Mouse (Mus musculus) ES-Bruce4 (cell line): ENCODE measurements around the gene Tmprss9. TPM values are rescaled to one million over a fixed set of nuclear protein-coding genes. Genes with fewer than 3 reads are reported as not detected.

Experiments
- H3K27ac ChIP-seq: 2 replicates; pipeline ENCODE4 v1.5.1; 2012; ENCODE audit warnings: low read length, inconsistent platforms; ENCODE audit not compliant: insufficient read depth
- H3K27me3 ChIP-seq: 2 replicates; pipeline ENCODE4 v1.6.1; 2012; ENCODE audit warnings: mild to moderate bottlenecking, low read length, inconsistent platforms; ENCODE audit not compliant: control insufficient read depth, poor library complexity, insufficient read depth, severe bottlenecking
- H3K36me3 ChIP-seq: 2 replicates; pipeline ENCODE4 v1.6.1; 2012; ENCODE audit warnings: inconsistent platforms, mild to moderate bottlenecking, low read length, moderate library complexity; ENCODE audit not compliant: control insufficient read depth, poor library complexity, insufficient read depth, severe bottlenecking
- H3K4me1 ChIP-seq: one replicate; pipeline ENCODE4 v1.8.1; 2011; ENCODE audit warnings: low read length; ENCODE audit not compliant: control insufficient read depth, insufficient read depth
- H3K4me3 ChIP-seq: 2 replicates; pipeline ENCODE4 v1.5.1; 2011; ENCODE audit warnings: low read depth, mild to moderate bottlenecking, low read length
- H3K9ac ChIP-seq: 2 replicates; pipeline ENCODE4 v1.6.1; 2012; ENCODE audit warnings: low read depth, mild to moderate bottlenecking, inconsistent platforms; ENCODE audit not compliant: poor library complexity, severe bottlenecking
- H3K9me3 ChIP-seq: replicated peaks from 2 replicates; pipeline ENCODE4 v1.6.1; 2012; ENCODE audit warnings: mild to moderate bottlenecking, low read length, inconsistent platforms; ENCODE audit not compliant: control insufficient read depth, poor library complexity, insufficient read depth, severe bottlenecking
- CTCF ChIP-seq: IDR thresholded peaks from one replicate; pipeline ENCODE4 v1.8.1; 2011; ENCODE audit warnings: low read depth, low read length
- EP300 ChIP-seq: IDR thresholded peaks from 2 replicates; pipeline ENCODE4 v1.6.1; 2011; ENCODE audit warnings: low read depth, low read length; ENCODE audit not compliant: insufficient read depth
- POLR2A ChIP-seq: IDR thresholded peaks from one replicate; pipeline ENCODE4 v1.8.1; 2011; ENCODE audit warnings: low read length; ENCODE audit not compliant: insufficient read depth
- polyA plus RNA-seq: library from polyadenylated mRNA; stranded (reverse); fragments of >200 nt; gene quantifications from 2 replicates; pipeline ENCODE4 v1.2.4, GENCODE M21; 2011; ENCODE audit warnings: low read depth; ENCODE audit not compliant: missing spikeins, insufficient read depth, insufficient read length

Gene Tmprss9
- polyA plus RNA-seq, 1 experiment = 0.22 TPM

DNA sequence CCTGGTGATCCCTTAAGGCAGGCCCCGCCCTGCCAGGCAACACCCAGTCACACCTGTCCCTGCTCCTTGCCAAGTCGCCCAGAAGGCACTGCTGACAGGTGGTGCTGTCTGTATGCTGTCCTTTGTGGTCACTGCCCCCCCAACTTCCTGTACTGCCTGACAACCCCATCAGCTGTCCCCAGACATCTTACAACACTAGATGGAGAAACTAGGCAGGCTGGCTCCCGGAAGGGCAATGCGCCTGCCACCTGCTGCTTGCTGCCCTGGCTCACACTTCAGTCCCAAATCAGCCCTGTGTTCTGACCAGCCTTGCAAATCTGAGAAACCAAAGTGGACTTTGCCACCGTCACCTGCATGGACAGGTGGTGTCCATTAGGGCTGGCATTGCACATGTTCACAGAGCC lies 42.6 kb downstream of the Tmprss9 start:
- Histone ChIP-seq H3K27me3 (no peaks in the 10 kb centered on the region), H3K9ac (no peak overlapping the region), H3K36me3 (peaks cover 3% of the 10 kb centered on the region; the same call in 1 of the 2 replicates), H3K9me3 (no peaks in the 10 kb centered on the region), H3K4me1 (no peaks in the 10 kb centered on the region), H3K4me3 (no peak overlapping the region), H3K27ac (no peak overlapping the region)
- TF ChIP-seq EP300 = no peak

DNA sequence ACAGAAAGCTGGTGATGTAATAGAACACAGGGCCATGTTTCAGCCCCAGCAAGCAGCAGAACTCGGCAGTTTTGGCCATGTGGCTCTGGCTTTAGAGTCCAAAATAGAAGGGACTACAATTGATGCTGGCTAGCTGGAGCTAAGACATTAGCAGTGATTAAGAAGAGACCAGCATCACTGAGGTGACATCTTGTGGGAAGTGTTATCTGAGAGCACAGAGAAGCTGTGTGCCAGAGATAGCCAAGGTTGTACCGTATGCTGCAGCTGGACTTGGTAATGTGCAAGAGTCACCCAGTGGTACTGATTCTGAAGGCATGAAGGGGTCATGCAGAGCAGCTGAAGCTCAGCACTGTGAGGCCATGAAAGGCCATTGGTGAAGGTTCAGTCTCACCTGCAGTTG lies 43.6 kb downstream of the Tmprss9 start:
- no peak overlapping the region for H3K9ac ChIP-seq
- H3K27ac ChIP-seq = no peak overlapping the region
- H3K36me3 ChIP-seq = 0 out of 2 replicates have a peak, but pooled peaks cover 3% of the 10 kb centered on the region
- TF ChIP-seq EP300 = no peak
- no peak for TF ChIP-seq POLR2A
- no peak for TF ChIP-seq CTCF
- no peaks in the 10 kb centered on the region for H3K9me3 ChIP-seq
- no peaks in the 10 kb centered on the region for H3K27me3 ChIP-seq
- H3K4me1 ChIP-seq = no peaks in the 10 kb centered on the region
- no peak overlapping the region for H3K4me3 ChIP-seq

DNA sequence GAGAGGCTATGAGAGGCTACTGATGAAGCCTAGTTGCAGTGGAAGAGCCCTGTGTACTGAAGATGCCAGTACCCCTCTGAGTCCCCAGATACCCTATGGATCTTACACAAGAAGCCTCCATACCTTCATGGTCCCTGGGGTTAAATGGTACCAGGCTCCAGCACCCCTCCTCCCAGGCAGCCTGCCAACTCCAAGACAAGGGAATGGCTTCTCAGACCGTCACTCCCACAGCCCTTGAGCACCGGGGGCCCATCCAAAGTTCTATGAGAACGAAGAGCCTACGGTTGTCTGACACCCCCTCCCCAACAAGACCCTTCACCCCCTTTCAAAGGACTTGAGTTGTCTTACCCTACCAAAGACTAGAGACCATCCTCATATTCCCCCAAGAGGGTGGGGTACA lies 44.1 kb downstream of the Tmprss9 start:
- H3K27ac ChIP-seq = no peak overlapping the region
- H3K27me3 ChIP-seq = no peaks in the 10 kb centered on the region
- no peak overlapping the region for H3K9ac ChIP-seq
- H3K9me3 ChIP-seq = no peaks in the 10 kb centered on the region
- no peak overlapping the region for H3K4me3 ChIP-seq
- no peak for TF ChIP-seq POLR2A
- 0 out of 2 replicates have a peak, but pooled peaks cover 3% of the 10 kb centered on the region for H3K36me3 ChIP-seq
- H3K4me1 ChIP-seq = no peaks in the 10 kb centered on the region

DNA sequence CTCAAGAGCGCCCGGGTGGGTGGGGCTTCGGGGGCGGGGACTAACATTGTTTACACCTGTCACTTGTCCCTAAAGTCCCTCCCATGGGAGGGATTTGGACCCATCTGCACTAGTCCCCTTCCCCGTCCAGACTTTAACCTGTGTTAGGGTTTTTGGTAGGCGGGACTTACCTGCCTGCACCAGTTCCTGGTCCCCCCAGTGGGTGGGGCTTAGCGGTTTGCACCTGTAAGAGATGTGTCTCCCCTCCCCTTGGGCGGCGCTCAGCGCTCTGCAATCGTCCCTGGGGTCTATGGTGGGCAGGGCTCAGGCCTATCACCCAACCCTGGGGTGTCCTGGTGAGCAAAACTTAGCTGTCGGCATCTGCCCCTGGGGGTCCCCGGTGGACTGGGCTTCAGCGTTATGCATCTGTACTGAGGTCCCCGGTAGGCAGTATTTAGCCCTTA lies 45.7 kb downstream of the Tmprss9 start:
- Histone ChIP-seq H3K27me3 (no peaks in the 10 kb centered on the region), H3K4me3 (peak overlapping the region; percentile 96), H3K4me1 (no peaks in the 10 kb centered on the region), H3K9ac (peak overlapping the region; percentile 63), H3K27ac (no peak overlapping the region), H3K9me3 (no peaks in the 10 kb centered on the region), H3K36me3 (0 out of 2 replicates have a peak, but pooled peaks cover 3% of the 10 kb centered on the region)
- no peak for TF ChIP-seq CTCF
- TF ChIP-seq EP300 = no peak
- no peak for TF ChIP-seq POLR2A

DNA sequence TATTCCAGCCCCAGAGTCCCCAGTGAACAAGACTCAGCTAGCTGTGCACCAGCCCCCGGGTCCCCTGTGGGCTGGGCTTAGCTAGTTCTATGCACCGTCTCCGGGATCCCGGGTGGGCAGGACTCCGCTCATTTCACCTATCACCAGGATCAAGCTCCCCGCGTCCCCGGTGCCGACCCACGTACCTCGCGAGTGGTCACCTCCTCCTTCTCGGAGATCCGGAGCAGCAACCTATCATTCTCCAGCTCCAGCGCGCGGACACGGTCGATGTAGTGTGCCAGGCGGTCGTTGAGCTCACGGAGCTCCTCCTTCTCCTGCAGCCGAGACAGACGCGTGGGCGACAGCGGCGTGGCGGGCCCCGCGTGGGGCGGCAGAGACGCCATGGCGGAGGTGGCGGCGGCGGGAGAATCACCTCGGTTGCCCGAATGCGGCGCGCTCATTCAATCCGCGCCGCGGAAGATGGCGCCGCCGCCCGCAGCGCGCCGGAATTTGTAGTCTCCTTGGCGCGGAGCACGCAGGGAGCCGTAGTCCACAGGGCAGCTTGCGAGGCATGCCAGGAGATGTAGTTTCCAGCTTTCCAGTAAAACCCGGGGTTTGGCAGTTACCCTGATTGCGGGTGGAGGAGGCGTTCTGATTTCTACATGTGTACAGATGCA lies 46.3 kb downstream of the Tmprss9 start, which contains the start of gene Lmnb2:
Gene Lmnb2 (minus strand): TSS at position 467 of the 656 bp plus-strand sequence.
- H3K27ac ChIP-seq = no peak within 1 kb of the TSS
- no peak for TF ChIP-seq POLR2A
- TF ChIP-seq EP300 = no peak
- TF ChIP-seq CTCF = no peak
- peak within 1 kb of the TSS; percentile 96 for H3K4me3 ChIP-seq
- peak within 1 kb of the TSS; percentile 63 for H3K9ac ChIP-seq
- 0 out of 2 replicates have a peak, but pooled peaks cover 3% of the 10 kb centered on the region for H3K36me3 ChIP-seq
- H3K9me3 ChIP-seq = no peaks in the 10 kb centered on the region
- H3K27me3 ChIP-seq = no peaks in the 10 kb centered on the region
- no peaks in the 10 kb centered on the region for H3K4me1 ChIP-seq

DNA sequence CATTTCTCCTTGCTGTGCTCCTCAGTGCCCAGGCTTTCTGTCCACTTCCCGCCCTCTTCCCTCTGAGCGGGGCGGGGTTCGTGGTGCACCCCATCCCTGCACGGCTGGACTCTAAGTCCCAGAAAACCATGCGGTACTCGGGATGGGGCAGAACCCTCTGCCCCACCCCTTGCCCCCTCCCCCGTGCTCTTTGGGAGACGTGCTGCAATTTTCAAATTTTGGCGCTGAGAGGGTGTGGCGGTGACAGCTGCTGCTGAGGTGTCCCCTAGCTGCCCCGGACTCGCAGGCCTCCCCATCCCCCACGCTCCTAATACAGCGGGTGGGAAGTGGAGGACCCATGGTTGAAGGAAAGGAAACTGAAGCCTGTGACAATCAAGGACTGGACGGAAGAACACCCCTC lies 50.3 kb downstream of the Tmprss9 start:
- 0 out of 2 replicates have a peak overlapping the region, but pooled peaks have one; percentile 4 for H3K9ac ChIP-seq
- no peaks in the 10 kb centered on the region for H3K4me1 ChIP-seq
- H3K9me3 ChIP-seq = no peaks in the 10 kb centered on the region
- no peak overlapping the region for H3K27ac ChIP-seq
- H3K36me3 ChIP-seq = no peaks in the 10 kb centered on the region
- no peak for TF ChIP-seq CTCF
- no peaks in the 10 kb centered on the region for H3K27me3 ChIP-seq
- peak overlapping the region; percentile 31 for H3K4me3 ChIP-seq
